Mouse (Mus musculus): ENCODE results near the gene Ccl20.

DNA sequence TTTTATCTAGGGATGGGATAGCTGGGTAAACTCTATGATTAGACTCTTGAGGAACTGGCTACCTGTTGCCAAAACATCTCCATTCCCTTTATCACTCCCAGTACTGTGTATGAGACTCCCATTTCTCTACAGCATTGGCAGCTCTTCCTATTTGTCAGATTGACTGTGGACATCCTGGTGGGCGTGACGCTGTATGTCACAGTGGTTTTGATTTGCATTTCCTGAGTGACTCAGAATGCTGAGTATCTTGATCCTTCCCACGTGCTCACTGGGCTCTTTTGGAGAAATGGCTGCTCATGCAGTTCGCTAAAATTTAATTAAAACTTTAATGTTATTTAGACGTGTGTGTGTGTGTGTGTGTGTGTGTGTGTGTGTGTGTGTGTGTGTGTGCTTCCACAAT, 4.8 kb upstream of the Ccl20 start:
- TF ChIP-seq CTCF (IDR thresholded peaks at IDR 0.05; ENCODE audit: control insufficient read depth, insufficient read depth, low read length) (no peak), POLR2A (IDR thresholded peaks at IDR 0.05; ENCODE audit: borderline replicate concordance, control insufficient read depth, low read depth, low read length) (no peak)

Measured in bone marrow, adult 2 months (tissue).